Mouse (Mus musculus) hindbrain, embryonic 10.5 days (tissue): ENCODE data around the gene Pink1. TPM values are rescaled to one million over a fixed set of nuclear protein-coding genes. Genes with fewer than 3 reads are reported as not detected.
A peak's percentile ranks its signal among the peaks of the same experiment; 100 is the strongest.

Experiments used
- DNase-seq: peaks from one replicate; pipeline ENCODE4 v3.0.0-alpha.2; 2017; ENCODE audit warnings: low spot score
- H3K27ac ChIP-seq: fragments of 300-500 bp; sonication (generic); 2 replicates; pipeline ENCODE4 v1.5.1; 2016; ENCODE audit warnings: mild to moderate bottlenecking, moderate library complexity
- H3K27me3 ChIP-seq: fragments of 300-500 bp; sonication (generic); 2 replicates; pipeline ENCODE4 v1.6.1; 2016; ENCODE audit warnings: mild to moderate bottlenecking; ENCODE audit not compliant: poor library complexity, insufficient read depth, severe bottlenecking
- H3K36me3 ChIP-seq: fragments of 300-500 bp; sonication (generic); 2 replicates; pipeline ENCODE4 v1.6.1; 2016; ENCODE audit warnings: mild to moderate bottlenecking, moderate library complexity
- H3K4me1 ChIP-seq: fragments of 300-500 bp; sonication (generic); replicated peaks from 2 replicates; pipeline ENCODE4 v1.6.1; 2016; ENCODE audit warnings: mild to moderate bottlenecking
- H3K4me3 ChIP-seq: fragments of 300-500 bp; sonication (generic); 2 replicates; pipeline ENCODE4 v1.5.1; 2016; ENCODE audit warnings: mild to moderate bottlenecking, moderate library complexity
- H3K9me3 ChIP-seq: fragments of 300-500 bp; sonication (generic); 2 replicates; pipeline ENCODE4 v1.6.1; 2016; ENCODE audit warnings: mild to moderate bottlenecking, moderate library complexity
- WGBS: fragments of 180-500 bp; shearing (Covaris S2); methylation state at CpG from one replicate; pipeline ENCODE4 v1.1.7; 2016; 5-methylcytosine and 5-hydroxymethylcytosine counted together
- polyA plus RNA-seq: library from polyadenylated mRNA; unstranded; fragments of >200 nt; fragmentation: Nextera tagmentation; extraction: Ambion mirVana; gene quantifications from 2 replicates; pipeline ENCODE4 v1.2.1, GENCODE M21; 2016

Pink1 gene
- 35.0 and 52.2 TPM in 2 replicates for polyA plus RNA-seq

DNA sequence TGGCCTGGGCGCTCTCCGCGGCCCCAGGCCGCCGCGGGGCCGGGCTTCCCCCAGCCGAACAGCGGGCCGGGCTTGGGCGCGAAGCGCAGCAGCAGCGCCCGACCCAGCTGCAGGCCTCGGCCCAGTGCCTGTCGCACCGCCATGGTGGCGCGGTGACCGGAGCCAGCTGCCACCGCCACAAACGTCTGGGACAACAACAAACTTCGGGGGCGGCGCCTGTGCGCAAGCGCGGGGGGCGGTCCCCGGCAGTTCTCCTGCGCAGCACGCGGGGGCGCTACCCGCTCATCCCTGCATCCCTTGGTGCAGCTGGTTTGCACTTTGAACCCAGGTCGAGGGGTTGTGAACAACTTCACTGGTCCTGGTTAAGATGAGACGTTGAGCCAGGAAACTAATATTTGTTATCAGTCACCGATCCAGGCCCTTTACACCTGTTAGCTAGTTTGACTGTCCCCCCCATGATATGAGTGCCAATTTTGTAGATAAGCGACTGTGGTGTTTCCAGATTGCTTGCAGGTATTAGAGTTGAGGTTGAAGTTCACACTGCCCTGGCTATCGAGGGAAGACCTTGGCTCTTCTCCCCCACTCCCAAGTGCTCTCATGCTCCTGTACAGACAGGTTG lies at the start of gene Pink1:
Gene Pink1 (minus strand): TSS at position 231 of the 619 bp plus-strand sequence.
- DNase-seq = peak; percentile 90
- WGBS = 4% methylated on average over 41 of the region's 41 CpGs
- Histone ChIP-seq H3K27me3 (peaks cover 8% of the 10 kb centered on the region; the same call in 1 of the 2 replicates), H3K4me1 (peaks cover 60% of the 10 kb centered on the region), H3K36me3 (no peaks in the 10 kb centered on the region), H3K4me3 (peak within 1 kb of the TSS; percentile 77), H3K9me3 (no peaks in the 10 kb centered on the region), H3K27ac (peak within 1 kb of the TSS; percentile 94)

DNA sequence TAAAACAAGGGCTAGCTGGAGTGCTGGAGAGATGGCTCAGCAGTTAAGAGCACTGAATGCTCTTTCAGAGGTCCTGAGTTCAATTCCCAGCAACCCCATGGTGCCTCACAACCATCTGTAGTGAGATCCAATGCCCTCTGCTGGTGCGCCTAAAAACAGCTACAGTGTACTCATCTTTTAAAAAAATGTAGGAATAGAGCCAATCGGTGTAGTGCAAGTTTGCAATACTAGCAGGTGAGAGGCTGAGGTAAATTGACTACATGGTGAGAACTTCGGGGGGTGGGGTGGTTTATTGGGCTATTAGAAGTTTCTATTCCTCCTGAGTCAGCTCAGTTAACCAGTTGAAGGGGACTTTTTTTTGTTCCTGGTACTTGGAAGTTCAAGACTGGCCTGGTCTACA lies 49.0 kb upstream of the Pink1 start:
- H3K4me3 ChIP-seq = no peak overlapping the region
- H3K9me3 ChIP-seq = no peaks in the 10 kb centered on the region
- no peaks in the 10 kb centered on the region for H3K36me3 ChIP-seq
- no peaks in the 10 kb centered on the region for H3K27me3 ChIP-seq
- no peak for DNase-seq
- no peak overlapping the region for H3K27ac ChIP-seq
- WGBS = 89% methylated on average over 3 of the region's 3 CpGs
- peaks cover 24% of the 10 kb centered on the region for H3K4me1 ChIP-seq

DNA sequence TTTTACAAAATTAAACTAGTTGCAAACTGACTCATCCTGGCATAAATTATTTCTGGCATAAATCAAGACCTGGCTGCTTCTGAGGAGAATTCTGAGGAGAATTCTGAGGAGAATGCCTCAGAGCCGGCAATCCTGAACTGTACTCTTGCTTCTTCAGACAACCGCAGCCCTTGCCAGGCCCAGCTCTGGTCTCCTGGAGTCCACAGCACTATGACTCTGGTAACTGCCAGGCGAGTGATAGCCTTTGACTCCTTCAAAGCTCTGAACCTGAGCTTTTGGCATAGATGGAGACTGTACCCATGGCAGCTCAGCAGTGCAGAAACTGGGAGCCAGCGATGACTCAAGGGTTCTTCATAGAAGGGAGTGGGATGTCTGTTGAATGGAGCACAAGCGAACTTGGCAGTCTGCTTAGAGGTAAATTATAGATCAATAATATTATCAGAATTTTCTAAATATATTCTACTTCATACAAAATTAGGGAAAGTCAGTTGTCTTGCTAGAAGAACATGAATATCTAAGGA lies 44.9 kb upstream of the Pink1 start:
- Histone ChIP-seq H3K36me3 (no peaks in the 10 kb centered on the region), H3K4me1 (peaks cover 19% of the 10 kb centered on the region), H3K4me3 (no peak overlapping the region), H3K27ac (no peak overlapping the region), H3K9me3 (no peaks in the 10 kb centered on the region), H3K27me3 (peaks cover 34% of the 10 kb centered on the region)
- no peak for DNase-seq
- WGBS = 86% methylated on average over 5 of the region's 5 CpGs

DNA sequence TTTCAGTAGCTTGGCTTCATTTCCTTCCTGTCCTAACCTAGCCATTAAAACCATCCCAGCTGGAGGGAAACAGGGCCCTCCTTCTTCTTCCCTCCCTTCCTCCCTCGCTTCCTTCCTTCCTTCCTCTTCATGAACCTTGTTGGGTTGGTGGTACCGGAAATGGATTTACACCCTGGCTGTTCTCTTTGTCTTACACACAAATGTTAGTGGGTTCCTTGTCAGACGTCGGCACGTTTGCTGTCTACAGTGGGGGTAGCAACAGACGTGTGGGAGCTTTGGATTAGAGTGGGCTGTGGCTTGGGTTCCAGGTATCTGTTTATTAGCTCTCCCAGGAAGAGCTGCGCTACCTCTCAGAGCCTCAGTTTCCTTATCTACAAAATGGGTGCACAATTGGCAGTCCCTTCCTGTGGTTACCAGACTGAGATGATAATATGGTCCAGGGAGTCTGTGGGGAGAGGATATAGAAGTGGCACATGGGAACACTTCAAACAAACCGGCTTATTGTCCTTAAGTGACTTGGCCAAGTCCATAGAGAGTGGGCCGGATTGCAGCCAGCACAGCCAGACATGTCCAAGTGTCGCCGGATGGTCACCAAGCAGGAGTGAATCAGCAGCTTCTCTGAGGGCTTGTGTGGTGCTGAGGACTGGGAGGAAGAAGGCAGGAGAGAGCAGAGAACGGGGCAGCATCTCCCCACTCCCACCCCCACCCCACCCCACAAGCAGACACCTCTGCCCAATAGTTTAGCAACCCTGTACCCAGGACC lies 42.6 kb upstream of the Pink1 start:
- peaks cover 40% of the 10 kb centered on the region for H3K27me3 ChIP-seq
- 84% methylated on average over 12 of the region's 12 CpGs for WGBS
- H3K4me1 ChIP-seq = peaks cover 19% of the 10 kb centered on the region
- H3K9me3 ChIP-seq = no peaks in the 10 kb centered on the region
- DNase-seq = no peak
- H3K4me3 ChIP-seq = no peak overlapping the region
- no peak overlapping the region for H3K27ac ChIP-seq
- H3K36me3 ChIP-seq = no peaks in the 10 kb centered on the region

DNA sequence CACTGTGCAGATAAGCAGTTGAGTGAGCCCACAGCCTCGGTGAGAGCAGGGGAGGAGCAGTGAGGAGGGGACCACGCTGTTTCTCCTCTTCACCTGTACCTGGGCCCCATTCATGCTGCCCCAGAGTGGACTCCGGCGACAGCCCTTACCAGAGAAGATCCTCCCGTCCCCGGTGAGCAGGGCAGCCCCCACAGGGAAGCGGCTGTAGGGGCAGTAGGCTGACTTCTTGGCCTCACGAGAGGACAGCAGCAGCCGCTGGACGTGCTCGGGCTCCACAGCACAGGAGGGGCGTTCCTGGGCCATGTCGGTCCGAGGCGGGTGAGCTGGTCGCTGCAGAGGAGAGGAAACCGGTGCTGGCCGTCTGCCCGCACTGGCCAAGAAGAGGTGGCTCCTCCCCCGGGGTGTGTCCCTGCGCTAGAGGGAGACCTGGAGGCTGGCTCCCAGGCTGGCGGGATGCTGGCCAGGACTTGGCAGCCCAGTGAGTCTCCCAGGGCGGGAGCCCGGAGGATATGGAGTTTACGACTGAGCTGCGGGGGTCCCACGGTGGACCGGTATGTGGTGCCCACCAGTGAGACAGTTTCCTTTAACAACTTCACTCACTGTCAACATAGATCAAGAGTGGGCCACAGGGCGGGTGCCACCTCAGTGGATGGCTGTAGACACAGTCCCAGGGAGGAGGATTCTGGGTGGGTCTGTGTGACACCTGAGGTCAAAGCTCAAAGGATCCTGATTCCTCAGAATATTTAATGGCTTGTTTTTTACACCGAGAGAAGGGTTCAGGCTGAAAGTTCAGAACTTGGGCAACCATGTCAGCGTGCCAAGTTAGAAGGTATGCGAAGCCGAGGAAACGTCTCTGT lies 41.8 kb upstream of the Pink1 start, which contains the start of gene Cda:
Gene Cda (minus strand): TSS at position 352 of the 857 bp plus-strand sequence.
- Histone ChIP-seq H3K36me3 (no peaks in the 10 kb centered on the region), H3K27ac (peak within 1 kb of the TSS; percentile 79), H3K4me3 (peak within 1 kb of the TSS; percentile 48), H3K9me3 (no peaks in the 10 kb centered on the region), H3K27me3 (peaks cover 42% of the 10 kb centered on the region), H3K4me1 (peaks cover 12% of the 10 kb centered on the region)
- DNase-seq = peak; percentile 70
- 10% methylated on average over 34 of the region's 34 CpGs for WGBS

- 76% methylated on average over 2 of the region's 2 CpGs for WGBS
- DNase-seq = no peak
- H3K9me3 ChIP-seq = no peaks in the 10 kb centered on the region
- no peak overlapping the region for H3K27ac ChIP-seq
- H3K4me3 ChIP-seq = no peak overlapping the region
- H3K36me3 ChIP-seq = no peaks in the 10 kb centered on the region
- H3K27me3 ChIP-seq = peaks cover 52% of the 10 kb centered on the region
- H3K4me1 ChIP-seq = peaks cover 14% of the 10 kb centered on the region
These were observed 40.5 kb upstream of the Pink1 start for GRCm38 (mm10) chr4:138366561-138366960.

DNA sequence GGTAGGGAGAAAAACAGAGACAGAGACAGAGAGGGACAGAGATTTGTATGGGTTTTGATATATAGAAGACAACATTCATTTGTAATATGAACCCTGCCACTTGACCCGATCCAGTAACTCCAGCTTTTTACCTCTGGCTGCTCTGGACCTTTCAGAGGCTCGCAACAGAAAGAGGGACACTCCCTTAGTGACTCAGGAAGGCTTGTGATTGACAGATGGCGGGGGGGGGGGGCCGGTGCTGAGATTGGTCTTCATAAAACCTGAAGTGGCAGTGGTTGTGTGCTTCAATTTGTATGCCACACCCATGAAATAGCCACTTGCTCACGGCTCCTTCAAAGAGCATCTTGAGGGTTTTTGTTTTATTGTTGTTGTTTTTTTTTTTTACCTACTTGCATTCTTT lies 37.4 kb upstream of the Pink1 start:
- Histone ChIP-seq H3K36me3 (no peaks in the 10 kb centered on the region), H3K27me3 (peaks cover 55% of the 10 kb centered on the region), H3K27ac (no peak overlapping the region), H3K9me3 (no peaks in the 10 kb centered on the region), H3K4me1 (peaks cover 24% of the 10 kb centered on the region), H3K4me3 (no peak overlapping the region)
- WGBS = 63% methylated on average over 5 of the region's 5 CpGs
- DNase-seq = no peak

- Histone ChIP-seq H3K9me3 (no peaks in the 10 kb centered on the region), H3K27ac (no peak overlapping the region), H3K36me3 (no peaks in the 10 kb centered on the region), H3K27me3 (peaks cover 49% of the 10 kb centered on the region), H3K4me1 (peaks cover 20% of the 10 kb centered on the region), H3K4me3 (no peak overlapping the region)
- DNase-seq = no peak
- WGBS = 86% methylated on average over 7 of the region's 7 CpGs
These were observed 36.8 kb upstream of the Pink1 start for GRCm38 (mm10) chr4:138362883-138363282.

- 6% methylated on average over 11 of the region's 11 CpGs for WGBS
- H3K4me1 ChIP-seq = peaks cover 13% of the 10 kb centered on the region
- peak overlapping the region; percentile 50; the same call in 1 of the 2 replicates for H3K27ac ChIP-seq
- peaks cover 34% of the 10 kb centered on the region for H3K27me3 ChIP-seq
- DNase-seq = no peak
- no peaks in the 10 kb centered on the region for H3K9me3 ChIP-seq
- peak overlapping the region; percentile 28; the same call in 1 of the 2 replicates for H3K4me3 ChIP-seq
- no peaks in the 10 kb centered on the region for H3K36me3 ChIP-seq
These were observed 35.3 kb upstream of the Pink1 start for GRCm38 (mm10) chr4:138361370-138361821.

GRCm38 (mm10) chr4:138358176-138358575 lies 32.1 kb upstream of the Pink1 start:
- Histone ChIP-seq H3K27ac (no peak overlapping the region), H3K4me1 (peaks cover 13% of the 10 kb centered on the region), H3K4me3 (no peak overlapping the region), H3K27me3 (peaks cover 25% of the 10 kb centered on the region), H3K36me3 (no peaks in the 10 kb centered on the region), H3K9me3 (no peaks in the 10 kb centered on the region)
- 81% methylated on average over 3 of the region's 3 CpGs for WGBS
- DNase-seq = no peak

- 93% methylated on average over 12 of the region's 12 CpGs for WGBS
- Histone ChIP-seq H3K4me3 (no peak overlapping the region), H3K36me3 (no peaks in the 10 kb centered on the region), H3K27ac (no peak overlapping the region), H3K9me3 (no peaks in the 10 kb centered on the region), H3K4me1 (peaks cover 10% of the 10 kb centered on the region), H3K27me3 (peaks cover 12% of the 10 kb centered on the region)
- DNase-seq = no peak
These were observed 30.4 kb upstream of the Pink1 start for GRCm38 (mm10) chr4:138356551-138356950.

DNA sequence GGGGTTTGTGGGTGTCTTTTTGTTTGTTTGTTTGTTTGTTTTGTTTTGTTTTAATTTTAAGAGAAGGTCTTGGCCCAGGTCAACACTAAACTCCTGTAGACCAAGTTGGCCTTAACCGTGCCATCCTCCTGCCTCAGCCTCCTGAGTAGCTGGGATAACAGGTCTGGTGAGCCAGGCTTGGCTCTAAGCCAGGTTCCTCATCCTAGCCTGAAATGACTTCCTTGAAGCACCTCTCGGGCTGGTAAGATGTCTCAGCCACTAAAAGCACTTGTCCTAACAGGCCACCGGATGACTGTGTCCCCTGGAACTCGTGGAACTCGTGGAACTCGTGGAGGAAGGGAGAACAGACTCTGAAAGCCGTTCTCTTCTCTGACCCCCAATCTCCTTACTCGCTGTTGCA lies 30.0 kb upstream of the Pink1 start:
- Histone ChIP-seq H3K4me1 (peaks cover 6% of the 10 kb centered on the region), H3K36me3 (no peaks in the 10 kb centered on the region), H3K9me3 (no peaks in the 10 kb centered on the region), H3K27ac (no peak overlapping the region), H3K4me3 (no peak overlapping the region), H3K27me3 (peaks cover 8% of the 10 kb centered on the region)
- WGBS = 85% methylated on average over 8 of the region's 8 CpGs
- DNase-seq = no peak
